Mouse (Mus musculus) hindbrain, embryonic 12.5 days (tissue): ENCODE data around the gene Elmo1. TPM values are rescaled to one million over a fixed set of nuclear protein-coding genes. Genes with fewer than 3 reads are reported as not detected.

Source experiments
- ATAC-seq: fragments of 200-750 bp; cut with Nextera tagmentation; 2 replicates; pipeline ENCODE4 v1.8.0; 2017; ENCODE audit warnings: moderate TSS enrichment; ENCODE audit not compliant: low FRiP score
- H3K27ac ChIP-seq: fragments of 300-500 bp; sonication (generic); 2 replicates; pipeline ENCODE4 v1.5.1; 2016; ENCODE audit warnings: mild to moderate bottlenecking
- H3K27me3 ChIP-seq: fragments of 300-500 bp; sonication (generic); 2 replicates; pipeline ENCODE4 v1.6.1; 2016; ENCODE audit warnings: mild to moderate bottlenecking
- H3K36me3 ChIP-seq: fragments of 300-500 bp; sonication (generic); 2 replicates; pipeline ENCODE4 v1.6.1; 2016; ENCODE audit warnings: mild to moderate bottlenecking
- H3K4me1 ChIP-seq: fragments of 300-500 bp; sonication (generic); 2 replicates; pipeline ENCODE4 v1.6.1; 2016
- H3K4me2 ChIP-seq: fragments of 300-500 bp; sonication (generic); replicated peaks from 2 replicates; pipeline ENCODE4 v1.6.1; 2016; ENCODE audit warnings: mild to moderate bottlenecking
- H3K4me3 ChIP-seq: fragments of 300-500 bp; sonication (generic); 2 replicates; pipeline ENCODE4 v1.5.1; 2016; ENCODE audit warnings: mild to moderate bottlenecking
- H3K9ac ChIP-seq: fragments of 300-500 bp; sonication (generic); 2 replicates; pipeline ENCODE4 v1.6.1; 2016; ENCODE audit warnings: mild to moderate bottlenecking, moderate library complexity
- H3K9me3 ChIP-seq: fragments of 300-500 bp; sonication (generic); replicated peaks from 2 replicates; pipeline ENCODE4 v1.6.1; 2016; ENCODE audit warnings: mild to moderate bottlenecking
- WGBS: fragments of 180-500 bp; shearing (Covaris S2); methylation state at CpG from one replicate; pipeline ENCODE4 v1.1.7; 2016; 5-methylcytosine and 5-hydroxymethylcytosine counted together
- polyA plus RNA-seq: library from polyadenylated mRNA; unstranded; fragments of >200 nt; fragmentation: Nextera tagmentation; extraction: Ambion mirVana; gene quantifications from 2 replicates; pipeline ENCODE4 v1.2.1, GENCODE M21; 2016

Elmo1 gene
- polyA plus RNA-seq, 1 experiment from 2014 or later = 28.9 TPM

GRCm38 (mm10) chr13:20115131-20115907 is 24.9 kb downstream of the Elmo1 start:
- Histone ChIP-seq H3K27me3 (no peaks in the 10 kb centered on the region), H3K27ac (no peak overlapping the region), H3K9ac (no peak overlapping the region), H3K4me3 (no peak overlapping the region), H3K4me1 (no peaks in the 10 kb centered on the region), H3K36me3 (no peaks in the 10 kb centered on the region), H3K9me3 (no peaks in the 10 kb centered on the region), H3K4me2 (no peak overlapping the region)
- WGBS = 58% methylated on average over 9 of the region's 9 CpGs
- peak; percentile 40; the same call in 1 of the 2 replicates for ATAC-seq

GRCm38 (mm10) chr13:20116019-20116418 is 25.6 kb downstream of the Elmo1 start:
- 0 out of 2 replicates have a peak, but pooled peaks have one; percentile 19 for ATAC-seq
- WGBS = 43% methylated on average over 6 of the region's 6 CpGs
- H3K9me3 ChIP-seq = no peaks in the 10 kb centered on the region
- H3K4me2 ChIP-seq = no peak overlapping the region
- H3K9ac ChIP-seq = no peak overlapping the region
- no peak overlapping the region for H3K27ac ChIP-seq
- H3K4me1 ChIP-seq = no peaks in the 10 kb centered on the region
- H3K36me3 ChIP-seq = no peaks in the 10 kb centered on the region
- H3K27me3 ChIP-seq = no peaks in the 10 kb centered on the region
- no peak overlapping the region for H3K4me3 ChIP-seq

DNA sequence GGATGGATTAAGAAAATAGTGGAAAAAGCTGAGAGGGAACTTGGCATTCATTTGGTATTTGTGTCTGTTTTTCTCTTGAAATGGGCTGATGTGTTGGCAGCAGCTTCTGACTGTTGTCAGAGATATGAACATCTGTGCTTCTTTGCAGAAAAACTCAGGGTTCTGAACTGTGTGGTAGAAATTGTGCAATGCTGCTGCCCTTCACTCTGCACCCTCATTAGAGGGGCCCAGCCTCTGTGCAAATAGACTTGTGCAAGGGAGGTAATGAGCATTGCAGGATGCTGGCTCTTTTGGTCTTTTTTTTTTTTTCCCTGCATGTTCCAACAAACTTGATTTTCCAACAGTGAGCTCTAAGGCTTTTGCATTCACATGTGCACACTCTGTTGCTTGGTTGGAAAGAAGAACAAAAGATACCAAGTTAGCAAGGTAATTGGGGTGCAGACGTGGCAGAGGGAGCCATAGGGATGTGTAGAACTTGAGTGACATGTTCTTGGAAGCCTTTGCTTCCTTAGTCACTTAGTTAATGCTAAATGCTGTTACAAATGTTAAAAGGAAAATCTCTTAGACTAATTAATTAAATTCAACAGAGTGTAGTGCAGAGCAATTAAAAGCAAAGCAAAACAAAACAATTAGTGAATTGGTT is 26.6 kb downstream of the Elmo1 start:
- H3K27me3 ChIP-seq = no peaks in the 10 kb centered on the region
- H3K4me2 ChIP-seq = no peak overlapping the region
- 57% methylated on average over 1 of the region's 1 CpGs for WGBS
- H3K4me3 ChIP-seq = no peak overlapping the region
- H3K9me3 ChIP-seq = no peaks in the 10 kb centered on the region
- ATAC-seq = no peak
- no peaks in the 10 kb centered on the region for H3K36me3 ChIP-seq
- H3K9ac ChIP-seq = no peak overlapping the region
- H3K4me1 ChIP-seq = no peaks in the 10 kb centered on the region
- H3K27ac ChIP-seq = no peak overlapping the region

GRCm38 (mm10) chr13:20117691-20118090 is 27.3 kb downstream of the Elmo1 start:
- Histone ChIP-seq H3K9ac (no peak overlapping the region), H3K4me3 (no peak overlapping the region), H3K4me2 (no peak overlapping the region), H3K4me1 (no peaks in the 10 kb centered on the region), H3K27me3 (no peaks in the 10 kb centered on the region), H3K36me3 (no peaks in the 10 kb centered on the region), H3K9me3 (no peaks in the 10 kb centered on the region), H3K27ac (no peak overlapping the region)
- WGBS = 68% methylated on average over 1 of the region's 1 CpGs
- ATAC-seq = no peak

DNA sequence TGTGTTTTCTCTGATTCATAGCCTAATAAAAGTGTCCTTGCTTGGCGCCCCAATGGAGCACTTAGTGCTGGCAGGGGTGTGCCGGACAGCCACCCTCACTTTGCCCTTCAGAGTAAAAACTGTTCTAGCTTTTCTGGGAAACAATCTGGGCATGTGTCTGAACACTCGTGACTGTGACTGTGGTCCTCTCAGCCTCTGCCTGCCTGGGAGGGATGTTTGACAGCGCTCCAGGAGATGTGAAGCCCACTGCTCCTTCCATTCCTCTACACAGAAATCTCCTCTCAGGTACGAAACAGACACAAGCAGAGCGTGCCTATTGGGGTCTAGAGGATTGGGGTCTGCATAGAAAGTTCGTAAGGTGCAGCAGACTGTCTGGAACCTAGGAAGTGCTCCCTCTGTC is 28.5 kb downstream of the Elmo1 start:
- Histone ChIP-seq H3K4me2 (no peak overlapping the region), H3K27me3 (no peaks in the 10 kb centered on the region), H3K27ac (no peak overlapping the region), H3K9me3 (no peaks in the 10 kb centered on the region), H3K4me1 (no peaks in the 10 kb centered on the region), H3K4me3 (no peak overlapping the region), H3K36me3 (no peaks in the 10 kb centered on the region), H3K9ac (no peak overlapping the region)
- WGBS = 93% methylated on average over 7 of the region's 7 CpGs
- no peak for ATAC-seq

- Histone ChIP-seq H3K4me2 (no peak overlapping the region), H3K36me3 (no peaks in the 10 kb centered on the region), H3K27ac (no peak overlapping the region), H3K27me3 (no peaks in the 10 kb centered on the region), H3K9me3 (no peaks in the 10 kb centered on the region), H3K4me3 (no peak overlapping the region), H3K4me1 (no peaks in the 10 kb centered on the region), H3K9ac (no peak overlapping the region)
- no peak for ATAC-seq
- WGBS = 84% methylated on average over 5 of the region's 5 CpGs
Observed at GRCm38 (mm10) chr13:20120723-20121122, 30.3 kb downstream of the Elmo1 start.

GRCm38 (mm10) chr13:20121385-20122043 is 31.1 kb downstream of the Elmo1 start:
- no peaks in the 10 kb centered on the region for H3K27me3 ChIP-seq
- H3K9ac ChIP-seq = no peak overlapping the region
- no peak for ATAC-seq
- no peaks in the 10 kb centered on the region for H3K9me3 ChIP-seq
- 89% methylated on average over 8 of the region's 8 CpGs for WGBS
- no peaks in the 10 kb centered on the region for H3K4me1 ChIP-seq
- H3K4me3 ChIP-seq = no peak overlapping the region
- H3K4me2 ChIP-seq = no peak overlapping the region
- H3K27ac ChIP-seq = no peak overlapping the region
- H3K36me3 ChIP-seq = no peaks in the 10 kb centered on the region

- no peak overlapping the region for H3K4me3 ChIP-seq
- H3K9ac ChIP-seq = no peak overlapping the region
- no peak overlapping the region for H3K4me2 ChIP-seq
- no peak for ATAC-seq
- no peaks in the 10 kb centered on the region for H3K4me1 ChIP-seq
- 60% methylated on average over 3 of the region's 3 CpGs for WGBS
- H3K27ac ChIP-seq = no peak overlapping the region
- H3K36me3 ChIP-seq = no peaks in the 10 kb centered on the region
- H3K9me3 ChIP-seq = no peaks in the 10 kb centered on the region
- H3K27me3 ChIP-seq = no peaks in the 10 kb centered on the region
Observed at GRCm38 (mm10) chr13:20123975-20124374, 33.6 kb downstream of the Elmo1 start.

GRCm38 (mm10) chr13:20124965-20125364 is 34.6 kb downstream of the Elmo1 start:
- no peak overlapping the region for H3K27ac ChIP-seq
- H3K4me1 ChIP-seq = no peaks in the 10 kb centered on the region
- no peaks in the 10 kb centered on the region for H3K9me3 ChIP-seq
- H3K4me2 ChIP-seq = no peak overlapping the region
- no peaks in the 10 kb centered on the region for H3K27me3 ChIP-seq
- no peaks in the 10 kb centered on the region for H3K36me3 ChIP-seq
- no peak overlapping the region for H3K9ac ChIP-seq
- no peak overlapping the region for H3K4me3 ChIP-seq
- no peak for ATAC-seq
- 78% methylated on average over 7 of the region's 7 CpGs for WGBS

DNA sequence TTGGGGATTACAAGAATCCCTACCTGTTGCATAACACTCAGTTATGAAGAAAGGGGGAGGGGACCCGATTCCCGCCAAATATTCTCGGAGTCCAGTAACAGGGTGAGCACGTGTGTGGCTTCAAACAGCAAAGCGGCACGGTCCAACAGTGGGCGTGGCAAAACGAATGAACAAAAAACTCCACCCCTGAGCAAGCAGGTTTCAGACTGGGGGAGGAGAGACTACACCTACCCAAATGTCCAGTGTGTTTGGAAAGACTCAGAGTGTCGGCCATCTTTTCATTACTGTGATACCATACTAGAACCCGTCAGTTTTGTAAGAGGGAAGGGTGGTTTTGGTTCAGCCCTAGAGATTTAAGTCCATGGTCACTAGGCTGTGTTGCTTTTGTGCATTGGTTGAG is 35.4 kb downstream of the Elmo1 start:
- no peaks in the 10 kb centered on the region for H3K9me3 ChIP-seq
- no peak overlapping the region for H3K27ac ChIP-seq
- ATAC-seq = no peak
- H3K4me2 ChIP-seq = no peak overlapping the region
- no peak overlapping the region for H3K9ac ChIP-seq
- 93% methylated on average over 10 of the region's 10 CpGs for whole genome bisulfite sequencing
- no peaks in the 10 kb centered on the region for H3K36me3 ChIP-seq
- no peaks in the 10 kb centered on the region for H3K4me1 ChIP-seq
- H3K4me3 ChIP-seq = no peak overlapping the region
- H3K27me3 ChIP-seq = no peaks in the 10 kb centered on the region

GRCm38 (mm10) chr13:20127553-20127952 is 37.2 kb downstream of the Elmo1 start:
- no peaks in the 10 kb centered on the region for H3K9me3 ChIP-seq
- H3K4me1 ChIP-seq = no peaks in the 10 kb centered on the region
- WGBS = 59% methylated on average over 4 of the region's 4 CpGs
- H3K27me3 ChIP-seq = no peaks in the 10 kb centered on the region
- no peak overlapping the region for H3K4me2 ChIP-seq
- H3K9ac ChIP-seq = no peak overlapping the region
- no peak overlapping the region for H3K27ac ChIP-seq
- H3K4me3 ChIP-seq = no peak overlapping the region
- no peak for ATAC-seq
- no peaks in the 10 kb centered on the region for H3K36me3 ChIP-seq

DNA sequence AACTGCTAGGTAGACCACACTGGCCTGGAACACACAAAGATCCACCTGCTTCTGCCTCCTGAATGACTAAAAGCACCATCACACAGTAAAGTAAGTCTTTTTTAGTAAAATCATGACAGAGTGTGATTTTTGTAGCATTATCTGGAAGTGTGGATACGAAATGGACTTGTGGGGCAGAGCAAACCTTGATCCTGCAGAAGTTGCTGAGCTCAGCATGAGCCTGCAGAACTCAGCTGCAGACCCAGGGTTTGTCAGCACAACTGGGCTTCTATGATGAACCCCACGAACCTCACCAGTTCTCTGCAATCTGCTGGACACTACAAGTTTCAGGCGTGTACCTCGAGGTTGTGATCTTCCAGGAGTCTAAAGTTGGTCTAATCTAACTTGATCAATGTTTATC is 37.7 kb downstream of the Elmo1 start:
- H3K4me1 ChIP-seq = no peaks in the 10 kb centered on the region
- H3K36me3 ChIP-seq = no peaks in the 10 kb centered on the region
- no peaks in the 10 kb centered on the region for H3K27me3 ChIP-seq
- H3K4me2 ChIP-seq = no peak overlapping the region
- no peak overlapping the region for H3K9ac ChIP-seq
- no peak overlapping the region for H3K27ac ChIP-seq
- WGBS = 91% methylated on average over 4 of the region's 4 CpGs
- no peaks in the 10 kb centered on the region for H3K9me3 ChIP-seq
- no peak overlapping the region for H3K4me3 ChIP-seq
- ATAC-seq = no peak
